Mouse (Mus musculus): ENCODE results near the gene Lmo3. TPM values are rescaled to one million over a fixed set of nuclear protein-coding genes. Genes with fewer than 3 reads are reported as not detected.

Lmo3 gene
- polyA plus RNA-seq, 1 experiment = not detected

DNA sequence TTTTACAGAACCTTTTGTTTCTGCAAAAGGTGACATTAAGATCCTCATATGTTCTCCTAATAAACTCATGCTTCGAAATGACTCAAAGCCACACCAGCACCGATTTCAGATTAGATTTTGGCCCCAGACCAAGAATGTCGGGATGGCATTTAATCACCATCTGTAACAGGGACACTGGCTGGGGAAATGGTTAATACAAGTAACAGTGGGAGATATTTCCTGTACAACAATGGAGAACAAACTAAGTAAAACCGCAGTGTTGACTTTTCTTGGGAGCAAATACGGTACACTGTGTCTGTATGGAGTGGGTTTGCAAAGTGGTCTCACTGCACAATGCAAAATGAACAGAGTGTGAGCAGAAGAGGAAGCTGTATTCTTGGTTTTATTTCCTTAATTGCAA lies 217.7 kb downstream of the Lmo3 start:
- no peak for DNase-seq
- H3K27me3 ChIP-seq (replicated peaks; ENCODE audit: control insufficient read depth, insufficient read depth, low read length) = no peaks in the 10 kb centered on the region
- no peak overlapping the region for H3K4me3 ChIP-seq (ENCODE audit: insufficient read depth, low read depth, low read length)
- TF ChIP-seq CTCF (conservative IDR thresholded peaks at IDR 0.05; ENCODE audit: insufficient read depth, insufficient read length, low read depth, low read length) (no peak), POLR2A (IDR thresholded peaks at IDR 0.05; ENCODE audit: low read depth, low read length) (no peak)
- no peaks in the 10 kb centered on the region for H3K4me1 ChIP-seq (ENCODE audit: control insufficient read depth, insufficient read depth, low read length)
- no peaks in the 10 kb centered on the region for H3K36me3 ChIP-seq (ENCODE audit: control insufficient read depth, insufficient read depth, low read length)
- no peak overlapping the region for H3K27ac ChIP-seq (ENCODE audit: insufficient read depth, low read depth, low read length)
- WGBS = 45% methylated on average over 5 of the region's 5 CpGs

DNA sequence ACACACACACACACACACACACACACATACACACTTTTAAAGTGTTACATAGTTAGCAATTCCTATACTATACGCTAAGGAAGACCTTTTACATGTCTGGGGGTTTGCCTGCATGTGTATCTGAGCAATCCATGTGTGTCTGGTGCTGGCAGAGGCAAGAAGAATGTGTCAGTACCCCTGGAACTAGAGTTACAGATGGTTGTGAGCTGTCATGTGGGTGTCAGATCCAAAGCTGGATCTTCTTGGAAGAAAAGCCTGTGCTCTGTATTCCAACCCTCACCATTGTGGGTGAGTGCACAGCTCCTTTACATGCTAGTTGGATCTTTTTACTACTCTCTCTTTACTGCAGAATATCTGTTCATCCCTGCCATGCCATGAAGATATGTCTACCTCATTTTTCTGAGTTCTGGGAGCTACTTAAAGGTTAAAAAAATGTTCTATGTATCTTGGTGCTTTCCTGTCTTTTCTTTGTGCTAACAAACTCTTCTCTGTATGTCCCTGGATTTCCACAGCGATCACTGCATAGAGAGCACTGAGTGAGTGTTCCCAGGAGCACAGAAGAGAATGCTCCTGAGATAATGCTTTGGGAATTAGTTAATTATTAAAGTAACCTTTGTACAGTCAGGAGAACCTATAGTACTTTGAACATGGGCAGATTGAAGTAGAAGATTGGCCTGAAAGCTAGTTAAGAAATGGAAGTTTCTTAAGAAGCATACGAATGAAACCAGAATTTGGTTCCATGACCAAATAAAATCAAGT lies 231.0 kb downstream of the Lmo3 start:
- TF ChIP-seq CTCF (conservative IDR thresholded peaks at IDR 0.05; ENCODE audit: insufficient read depth, insufficient read length, low read depth, low read length) = no peak
- no peak for TF ChIP-seq POLR2A (IDR thresholded peaks at IDR 0.05; ENCODE audit: low read depth, low read length)
- Histone ChIP-seq H3K4me1 (ENCODE audit: control insufficient read depth, insufficient read depth, low read length) (peaks cover 4% of the 10 kb centered on the region), H3K4me3 (ENCODE audit: insufficient read depth, low read depth, low read length) (no peak overlapping the region), H3K36me3 (ENCODE audit: control insufficient read depth, insufficient read depth, low read length) (no peaks in the 10 kb centered on the region), H3K27ac (ENCODE audit: insufficient read depth, low read depth, low read length) (peak overlapping the region; percentile 38; the same call in 1 of the 2 replicates), H3K27me3 (replicated peaks; ENCODE audit: control insufficient read depth, insufficient read depth, low read length) (no peaks in the 10 kb centered on the region)
- DNase-seq = peak; percentile 26
- WGBS = 56% methylated on average over 3 of the region's 3 CpGs

DNA sequence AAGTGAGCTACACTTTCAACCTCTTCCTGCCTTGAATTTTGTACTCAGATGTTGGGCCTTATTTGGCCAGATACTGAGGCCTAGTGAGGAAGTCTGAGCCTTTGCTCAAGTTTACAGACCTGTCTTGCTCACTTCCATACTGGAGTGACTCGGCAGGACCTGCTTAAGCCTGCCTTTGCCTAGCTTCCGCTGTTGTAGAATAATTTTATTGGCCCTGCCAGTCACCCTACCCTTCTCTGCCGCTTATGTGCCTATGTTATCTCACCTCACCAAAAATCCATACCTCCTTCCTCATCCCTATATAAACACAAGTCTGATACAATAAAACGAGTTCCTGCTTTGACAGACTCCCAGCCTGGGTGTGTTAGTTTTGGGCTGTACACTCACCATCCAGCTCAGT lies 235.2 kb downstream of the Lmo3 start:
- TF ChIP-seq POLR2A (IDR thresholded peaks at IDR 0.05; ENCODE audit: low read depth, low read length) = no peak
- no peak for TF ChIP-seq CTCF (conservative IDR thresholded peaks at IDR 0.05; ENCODE audit: insufficient read depth, insufficient read length, low read depth, low read length)
- H3K27ac ChIP-seq (ENCODE audit: insufficient read depth, low read depth, low read length) = no peak overlapping the region
- WGBS = 84% methylated on average over 4 of the region's 4 CpGs
- H3K4me3 ChIP-seq (ENCODE audit: insufficient read depth, low read depth, low read length) = no peak overlapping the region
- peaks cover 4% of the 10 kb centered on the region for H3K4me1 ChIP-seq (ENCODE audit: control insufficient read depth, insufficient read depth, low read length)
- H3K27me3 ChIP-seq (replicated peaks; ENCODE audit: control insufficient read depth, insufficient read depth, low read length) = no peaks in the 10 kb centered on the region
- no peaks in the 10 kb centered on the region for H3K36me3 ChIP-seq (ENCODE audit: control insufficient read depth, insufficient read depth, low read length)
- no peak for DNase-seq

DNA sequence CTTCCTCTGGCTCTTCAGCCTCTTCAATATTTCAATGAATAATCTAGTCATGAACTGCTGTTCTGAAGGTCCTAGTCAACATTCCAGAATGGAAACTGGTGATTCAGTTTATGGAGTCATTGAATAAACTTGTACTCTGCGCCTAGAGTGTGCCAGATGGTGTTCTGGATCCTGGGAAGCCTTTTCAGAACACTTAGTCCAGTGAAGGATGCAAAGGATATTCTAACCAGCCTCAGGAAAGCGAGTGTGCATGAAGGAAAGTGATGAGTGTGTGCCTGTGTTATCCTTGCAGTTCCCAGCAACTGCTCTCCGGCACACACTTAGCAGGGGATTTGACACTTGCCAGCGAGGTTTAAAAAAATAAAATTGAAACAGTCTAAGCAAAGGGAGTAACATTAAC lies 245.9 kb downstream of the Lmo3 start:
- Histone ChIP-seq H3K36me3 (ENCODE audit: control insufficient read depth, insufficient read depth, low read length) (no peaks in the 10 kb centered on the region), H3K4me3 (ENCODE audit: insufficient read depth, low read depth, low read length) (no peak overlapping the region), H3K27me3 (replicated peaks; ENCODE audit: control insufficient read depth, insufficient read depth, low read length) (no peaks in the 10 kb centered on the region), H3K4me1 (ENCODE audit: control insufficient read depth, insufficient read depth, low read length) (no peaks in the 10 kb centered on the region), H3K27ac (ENCODE audit: insufficient read depth, low read depth, low read length) (no peak overlapping the region)
- DNase-seq = no peak
- no peak for TF ChIP-seq CTCF (conservative IDR thresholded peaks at IDR 0.05; ENCODE audit: insufficient read depth, insufficient read length, low read depth, low read length)
- no peak for TF ChIP-seq POLR2A (IDR thresholded peaks at IDR 0.05; ENCODE audit: low read depth, low read length)
- 76% methylated on average over 4 of the region's 4 CpGs for WGBS

DNA sequence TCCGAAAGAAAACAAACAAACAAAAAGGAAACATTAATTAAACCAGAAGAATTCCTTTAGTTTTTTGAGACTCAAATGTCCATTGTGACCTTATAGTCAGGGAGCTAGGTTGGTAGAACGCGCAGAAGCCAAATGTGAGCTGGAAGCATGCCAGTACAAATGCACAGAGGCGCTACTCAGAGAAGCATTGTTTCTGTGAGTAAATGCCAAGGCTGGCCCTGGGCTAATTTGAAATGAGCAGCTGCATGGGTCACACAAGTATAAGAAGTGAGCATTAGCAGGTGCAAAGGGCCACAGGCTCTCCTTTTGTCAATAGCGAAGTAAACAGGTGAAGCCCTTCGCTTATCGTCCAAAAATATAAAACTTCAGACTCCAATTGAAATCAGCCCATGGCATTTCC lies 247.8 kb downstream of the Lmo3 start:
- TF ChIP-seq POLR2A (IDR thresholded peaks at IDR 0.05; ENCODE audit: low read depth, low read length) = no peak
- no peak for TF ChIP-seq CTCF (conservative IDR thresholded peaks at IDR 0.05; ENCODE audit: insufficient read depth, insufficient read length, low read depth, low read length)
- no peaks in the 10 kb centered on the region for H3K27me3 ChIP-seq (replicated peaks; ENCODE audit: control insufficient read depth, insufficient read depth, low read length)
- H3K4me1 ChIP-seq (ENCODE audit: control insufficient read depth, insufficient read depth, low read length) = no peaks in the 10 kb centered on the region
- no peak overlapping the region for H3K4me3 ChIP-seq (ENCODE audit: insufficient read depth, low read depth, low read length)
- H3K36me3 ChIP-seq (ENCODE audit: control insufficient read depth, insufficient read depth, low read length) = no peaks in the 10 kb centered on the region
- DNase-seq = peak; percentile 4
- 69% methylated on average over 7 of the region's 7 CpGs for WGBS
- no peak overlapping the region for H3K27ac ChIP-seq (ENCODE audit: insufficient read depth, low read depth, low read length)

DNA sequence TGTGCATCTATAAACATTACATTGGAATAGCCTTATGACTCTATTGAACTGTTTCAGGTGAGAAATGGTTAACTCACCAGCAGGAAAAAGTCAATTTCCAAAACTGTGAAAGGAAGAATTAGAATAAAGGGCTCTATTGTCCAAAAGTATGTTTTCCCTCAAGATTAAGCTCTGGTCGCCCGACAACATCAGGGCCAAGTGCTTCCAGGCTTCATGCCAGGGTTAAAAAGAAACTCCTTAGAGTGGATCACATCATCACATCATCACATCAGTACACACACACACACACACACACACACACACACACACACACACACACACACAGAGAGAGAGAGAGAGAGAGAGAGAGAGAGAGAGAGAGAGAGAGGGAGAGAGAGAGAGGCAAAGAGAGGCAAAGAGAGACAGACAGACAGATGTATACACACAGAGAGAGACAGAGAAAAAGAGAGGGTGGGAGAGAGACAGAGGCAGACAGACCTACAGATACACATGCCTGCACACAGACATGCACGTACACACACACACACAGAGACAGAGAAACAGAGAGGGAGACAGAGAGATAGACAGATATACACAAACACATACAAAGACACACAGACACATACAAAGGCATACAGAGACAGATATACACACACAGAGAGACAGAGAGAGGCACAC lies 255.9 kb downstream of the Lmo3 start:
- H3K27ac ChIP-seq (ENCODE audit: insufficient read depth, low read depth, low read length) = no peak overlapping the region
- H3K27me3 ChIP-seq (replicated peaks; ENCODE audit: control insufficient read depth, insufficient read depth, low read length) = no peaks in the 10 kb centered on the region
- TF ChIP-seq POLR2A (IDR thresholded peaks at IDR 0.05; ENCODE audit: low read depth, low read length) = no peak
- TF ChIP-seq CTCF (conservative IDR thresholded peaks at IDR 0.05; ENCODE audit: insufficient read depth, insufficient read length, low read depth, low read length) = no peak
- DNase-seq = no peak
- no peaks in the 10 kb centered on the region for H3K36me3 ChIP-seq (ENCODE audit: control insufficient read depth, insufficient read depth, low read length)
- no peaks in the 10 kb centered on the region for H3K4me1 ChIP-seq (ENCODE audit: control insufficient read depth, insufficient read depth, low read length)
- WGBS = 50% methylated on average over 3 of the region's 3 CpGs
- no peak overlapping the region for H3K4me3 ChIP-seq (ENCODE audit: insufficient read depth, low read depth, low read length)

DNA sequence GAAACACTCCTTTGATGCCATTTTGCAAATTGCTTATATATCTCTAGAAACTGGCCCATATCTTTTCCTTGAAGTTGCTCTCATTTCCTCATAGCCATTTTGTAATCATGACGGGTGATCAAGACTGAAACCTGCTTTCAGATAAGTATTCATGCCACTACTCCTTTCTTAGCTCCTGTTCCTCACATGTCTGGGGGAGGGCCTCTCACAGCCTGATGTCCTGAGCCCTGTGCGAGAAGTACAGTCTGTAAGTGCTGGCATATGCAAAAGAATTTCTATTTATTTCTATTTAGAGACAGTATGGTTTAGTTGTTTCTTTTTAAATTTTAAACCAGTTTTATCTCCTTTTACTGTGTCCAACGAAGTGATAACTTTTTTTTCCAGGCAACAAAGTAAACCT lies 256.6 kb downstream of the Lmo3 start:
- no peaks in the 10 kb centered on the region for H3K27me3 ChIP-seq (replicated peaks; ENCODE audit: control insufficient read depth, insufficient read depth, low read length)
- H3K4me1 ChIP-seq (ENCODE audit: control insufficient read depth, insufficient read depth, low read length) = no peaks in the 10 kb centered on the region
- no peak overlapping the region for H3K4me3 ChIP-seq (ENCODE audit: insufficient read depth, low read depth, low read length)
- no peak overlapping the region for H3K27ac ChIP-seq (ENCODE audit: insufficient read depth, low read depth, low read length)
- WGBS = 59% methylated on average over 3 of the region's 3 CpGs
- DNase-seq = no peak
- H3K36me3 ChIP-seq (ENCODE audit: control insufficient read depth, insufficient read depth, low read length) = no peaks in the 10 kb centered on the region
- TF ChIP-seq POLR2A (IDR thresholded peaks at IDR 0.05; ENCODE audit: low read depth, low read length) (no peak), CTCF (conservative IDR thresholded peaks at IDR 0.05; ENCODE audit: insufficient read depth, insufficient read length, low read depth, low read length) (no peak)
